Mouse (Mus musculus): Measurements from ENCODE around the gene Eps8l1.

Gene Eps8l1

DNA sequence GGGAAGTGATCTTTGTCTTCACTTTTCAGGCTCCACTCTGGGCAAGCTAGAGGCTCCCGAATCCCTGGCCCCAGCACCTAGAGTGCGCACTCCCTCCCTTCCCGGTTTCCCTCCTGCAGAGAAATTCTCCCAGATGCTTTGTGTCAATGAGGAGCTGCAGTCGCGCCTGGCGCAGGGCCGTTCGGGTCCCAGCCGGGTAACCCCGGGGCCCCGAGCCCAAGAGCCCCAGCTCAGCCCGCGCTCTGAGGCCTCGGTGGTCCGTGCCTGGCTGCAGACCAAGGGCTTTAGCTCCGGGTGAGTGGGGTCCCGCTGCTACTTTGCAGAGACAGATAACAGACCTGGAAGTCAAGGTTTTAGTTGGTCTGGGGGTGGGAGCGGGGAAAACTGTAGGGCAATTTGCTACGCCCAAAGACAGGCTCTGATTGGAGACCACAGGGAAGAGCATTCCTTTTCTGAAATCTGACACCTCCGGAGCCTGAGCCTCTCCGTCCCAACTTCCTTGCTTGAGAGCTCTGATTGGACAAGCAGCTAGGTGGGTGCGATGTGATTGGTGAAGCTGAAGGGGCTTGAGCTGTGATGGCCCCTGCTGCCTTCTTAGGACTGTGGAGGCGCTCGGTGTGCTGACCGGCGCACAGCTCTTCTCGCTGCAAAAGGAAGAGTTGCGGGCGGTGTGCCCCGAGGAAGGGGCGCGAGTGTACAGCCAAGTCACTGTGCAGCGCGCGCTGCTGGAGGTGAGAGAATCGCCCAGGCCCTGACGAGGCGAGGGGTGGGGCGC lies 17.7 kb downstream of the Eps8l1 start:
- DNase-seq (ENCODE audit: low spot score): peak; percentile 86

DNA sequence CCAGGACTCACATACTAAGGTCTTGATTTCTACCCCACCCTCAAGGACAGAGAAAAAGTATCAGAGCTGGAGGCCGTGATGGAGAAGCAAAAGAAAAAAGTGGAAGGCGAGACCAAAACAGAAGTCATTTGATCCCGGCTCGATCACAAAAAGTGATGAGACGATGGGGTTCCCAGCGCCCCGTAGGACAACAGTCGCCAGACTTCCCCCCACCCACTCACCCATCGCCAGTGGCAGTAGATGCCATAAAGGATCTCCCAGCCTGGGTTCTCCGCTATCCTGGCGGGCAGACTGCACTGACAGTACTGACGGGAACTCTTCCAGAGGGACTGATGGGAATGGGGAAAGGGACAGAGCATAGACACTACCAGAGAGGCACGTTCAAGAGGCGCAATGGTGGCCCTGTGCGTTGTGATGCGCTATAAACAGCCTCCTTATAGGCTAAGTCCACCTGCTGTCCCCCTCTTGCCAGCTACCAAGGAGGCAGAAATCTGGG lies 18.4 kb downstream of the Eps8l1 start:
- DNase-seq (ENCODE audit: low spot score): no peak

DNA sequence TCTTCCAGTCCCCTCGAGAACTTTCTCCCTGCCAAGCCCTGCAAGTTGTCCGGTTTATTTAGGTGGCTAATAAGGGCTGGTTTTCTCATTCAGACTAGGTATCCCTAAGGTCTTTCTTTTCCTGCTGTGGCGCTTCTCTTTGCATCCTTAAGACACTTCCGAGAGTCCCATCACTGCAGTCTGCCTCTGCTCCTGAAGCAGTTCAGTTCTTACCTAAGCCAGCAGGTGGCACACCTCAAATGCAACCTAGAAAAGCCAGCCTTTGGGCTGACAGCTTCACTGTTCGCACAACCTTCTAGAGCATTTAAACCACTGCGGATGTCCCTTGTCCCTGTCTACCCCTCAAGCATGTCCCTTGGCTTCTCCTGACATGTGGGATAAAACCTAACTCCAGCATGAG lies 19.2 kb downstream of the Eps8l1 start:
- DNase-seq (ENCODE audit: low spot score): no peak

DNA sequence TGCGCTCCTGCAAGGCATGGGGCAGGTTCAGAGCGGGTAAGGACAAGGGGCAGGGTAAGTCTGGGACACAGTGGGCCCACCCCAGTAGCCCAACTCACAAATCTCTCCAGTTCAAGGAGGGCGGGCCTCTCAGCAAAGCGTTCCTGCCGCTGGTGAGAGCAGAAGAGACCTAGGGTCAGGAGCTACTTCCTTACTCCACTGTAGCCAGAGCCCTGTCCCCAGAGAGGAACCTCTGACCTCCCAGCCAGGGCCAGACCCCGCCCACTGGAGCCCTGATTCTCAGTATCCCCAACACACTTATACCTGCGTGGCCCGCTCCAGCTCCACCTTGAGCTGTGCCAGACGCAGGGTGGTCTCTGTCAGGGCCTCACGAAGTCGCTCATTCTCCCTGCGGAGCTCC lies 21.8 kb downstream of the Eps8l1 start:
- DNase-seq (ENCODE audit: low spot score): no peak

DNA sequence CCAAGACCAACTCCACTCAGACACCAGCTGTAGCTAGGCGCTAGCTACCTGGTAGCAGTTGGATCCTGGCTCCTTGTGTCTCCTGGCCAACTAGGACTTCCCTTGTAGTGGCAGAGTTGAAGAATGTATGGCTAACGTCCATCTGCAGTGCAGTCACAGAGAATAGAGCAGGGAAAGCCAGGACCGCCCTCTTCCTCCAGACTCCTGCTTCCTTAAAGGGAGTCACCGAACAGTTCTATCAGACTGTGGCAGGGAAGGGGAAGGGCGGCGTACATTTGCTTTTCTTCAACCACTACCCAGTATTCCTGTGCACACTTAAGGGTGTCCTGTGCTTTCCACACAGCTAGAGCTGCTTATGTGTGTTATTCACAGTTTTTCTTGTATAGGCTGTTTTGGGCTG lies 30.8 kb downstream of the Eps8l1 start:
- DNase-seq (ENCODE audit: low spot score): no peak

DNA sequence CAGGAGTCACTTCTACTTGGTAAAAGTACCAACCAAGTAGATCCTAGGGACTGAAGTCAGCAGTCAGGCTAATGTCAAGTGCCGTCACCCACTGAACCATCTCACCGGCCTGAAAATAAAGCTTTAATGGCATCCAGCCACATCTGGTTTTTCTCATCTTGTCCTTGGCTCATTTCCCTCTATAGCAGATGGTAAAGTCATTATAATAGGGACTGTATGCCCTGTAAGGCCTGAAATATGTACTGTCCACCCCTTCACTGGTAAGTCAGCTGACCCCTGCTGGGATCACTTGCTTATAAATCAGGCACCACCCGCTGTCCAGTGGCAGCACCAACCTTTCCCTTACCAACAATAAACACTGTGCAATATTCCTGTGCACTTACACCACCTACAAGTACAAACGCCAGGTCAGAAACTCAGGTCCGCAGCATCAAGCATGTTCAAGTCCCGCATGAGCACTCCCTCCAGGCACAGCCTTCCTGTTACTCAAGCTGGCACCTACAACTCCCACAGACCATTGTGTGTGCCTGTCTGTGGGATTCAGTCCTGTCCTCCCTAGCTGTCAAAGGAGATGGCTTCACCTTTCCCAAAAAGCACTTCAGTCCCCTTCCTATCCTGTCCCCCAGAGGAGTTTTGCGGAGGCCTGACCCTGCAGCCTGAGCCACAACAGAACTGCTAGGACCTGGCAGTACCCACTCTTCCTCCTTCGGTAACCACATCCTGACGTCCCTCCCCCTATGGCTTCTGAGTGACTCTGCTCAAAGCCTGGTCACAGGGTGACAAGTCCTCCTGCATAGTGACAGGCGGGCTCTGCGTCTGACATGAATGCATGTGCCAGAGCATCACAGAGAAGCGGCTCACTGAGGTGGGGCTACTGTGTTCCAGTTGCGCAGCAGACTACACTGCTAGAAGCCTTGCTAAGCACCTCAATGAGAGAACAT lies 32.1 kb downstream of the Eps8l1 start:
- DNase-seq (ENCODE audit: low spot score): no peak

DNA sequence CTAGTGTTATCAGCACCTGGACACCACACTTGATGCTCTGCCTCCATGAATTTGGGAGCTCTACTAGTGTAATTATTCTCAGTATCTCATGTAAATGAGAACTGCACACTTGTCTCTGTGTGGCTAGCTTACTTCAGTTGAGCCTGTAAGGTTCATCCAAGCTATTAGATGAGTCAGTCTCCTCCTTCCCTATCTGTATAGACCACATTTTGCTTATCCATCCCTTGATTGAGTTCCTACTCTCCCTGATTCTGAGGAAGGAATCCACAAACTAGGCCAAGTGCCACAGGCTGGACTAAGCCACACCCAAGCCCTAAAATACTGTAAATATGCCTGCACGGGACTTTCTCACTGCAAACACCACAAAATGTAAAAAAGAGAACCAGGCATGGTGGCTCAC lies 33.5 kb downstream of the Eps8l1 start:
- no peak for DNase-seq (ENCODE audit: low spot score)

DNA sequence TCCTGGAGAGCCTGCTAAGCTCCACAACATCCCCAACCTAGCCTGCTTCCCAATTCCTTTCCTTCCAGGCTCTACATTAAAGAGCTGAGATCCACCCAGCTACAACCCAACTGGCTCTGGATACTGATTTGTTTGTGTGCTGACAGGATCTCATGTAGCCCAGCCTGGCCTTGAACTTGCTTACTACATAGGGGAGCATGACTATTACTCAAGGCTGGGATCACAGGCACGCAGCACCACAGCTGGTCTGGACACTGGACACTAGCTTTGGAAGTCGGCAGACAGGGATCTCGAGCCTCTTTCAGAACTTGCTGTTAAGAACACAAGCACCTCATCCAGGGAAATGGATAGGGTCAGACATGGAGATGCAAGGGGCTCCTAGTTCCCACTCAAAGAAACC lies 36.0 kb downstream of the Eps8l1 start:
- no peak for DNase-seq (ENCODE audit: low spot score)

DNA sequence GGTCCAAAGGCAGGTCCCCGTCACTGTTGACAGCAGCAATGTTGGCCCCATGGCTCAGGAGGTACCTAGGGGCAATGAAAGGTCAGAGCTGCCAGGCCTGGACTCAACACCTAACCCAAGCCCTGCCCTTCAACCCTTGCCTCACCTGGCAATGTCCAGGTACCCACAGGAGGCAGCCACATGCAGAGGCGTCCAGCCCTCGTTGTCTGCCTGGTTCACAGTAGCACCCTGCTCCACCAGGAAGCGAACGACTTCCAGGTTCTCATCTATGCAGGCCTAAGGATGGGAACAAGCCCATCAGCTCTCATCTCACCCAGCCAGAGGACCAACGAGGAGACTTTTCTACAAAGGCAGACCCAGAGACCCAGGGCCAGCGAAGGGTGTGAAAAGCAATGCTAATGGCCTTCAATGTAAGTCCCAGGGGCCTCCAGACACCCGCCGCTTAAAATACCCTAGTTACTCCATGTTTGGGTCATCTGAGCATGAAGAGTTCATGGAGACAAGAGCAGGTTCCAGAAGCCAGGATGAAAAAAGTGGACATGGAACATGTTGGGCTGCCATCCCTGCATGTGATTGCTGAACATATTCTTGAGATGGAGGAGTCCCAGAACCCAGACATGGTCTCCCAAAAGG lies 36.9 kb downstream of the Eps8l1 start:
- DNase-seq (ENCODE audit: low spot score): no peak

DNA sequence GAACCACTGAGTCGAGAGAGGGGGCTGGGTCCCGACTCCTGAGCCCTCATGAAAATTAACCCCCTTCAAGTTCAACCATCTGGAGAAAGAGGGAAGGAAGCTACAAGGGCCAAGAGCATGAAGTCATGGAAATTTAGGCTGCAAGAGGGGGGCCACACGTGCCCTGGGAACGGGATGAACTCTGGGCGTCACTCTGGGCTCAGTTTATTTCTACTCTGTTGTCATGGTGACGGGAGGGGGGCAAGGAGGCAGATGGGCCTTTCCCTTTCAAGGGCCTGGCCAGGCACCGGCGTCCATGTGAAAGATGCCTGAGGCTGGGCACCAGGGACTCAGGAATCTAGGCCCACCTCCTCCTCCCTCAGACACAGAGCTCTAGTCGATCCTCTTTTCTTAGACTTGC lies 37.8 kb downstream of the Eps8l1 start:
- DNase-seq (ENCODE audit: low spot score): no peak

DNA sequence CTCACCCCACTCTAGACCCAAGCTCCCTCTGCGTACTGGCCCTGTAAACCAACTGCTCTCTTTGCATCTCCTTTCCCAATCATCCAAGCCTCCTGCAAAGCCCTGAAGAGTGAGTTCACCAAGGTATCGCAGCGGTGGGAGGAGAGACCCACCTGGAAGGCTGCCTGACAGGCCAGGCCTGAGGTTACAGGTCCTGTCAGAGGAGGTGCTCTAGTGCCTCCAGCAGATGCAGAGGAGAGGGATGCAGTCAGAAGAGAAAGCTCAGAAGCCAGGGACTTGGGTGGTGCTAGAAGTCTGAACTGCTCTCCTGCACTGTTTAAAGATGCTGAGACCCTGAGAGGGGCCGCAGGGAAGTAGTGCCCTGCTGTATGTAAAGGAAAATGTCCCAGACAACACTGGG lies 38.6 kb downstream of the Eps8l1 start:
- DNase-seq (ENCODE audit: low spot score): no peak

DNA sequence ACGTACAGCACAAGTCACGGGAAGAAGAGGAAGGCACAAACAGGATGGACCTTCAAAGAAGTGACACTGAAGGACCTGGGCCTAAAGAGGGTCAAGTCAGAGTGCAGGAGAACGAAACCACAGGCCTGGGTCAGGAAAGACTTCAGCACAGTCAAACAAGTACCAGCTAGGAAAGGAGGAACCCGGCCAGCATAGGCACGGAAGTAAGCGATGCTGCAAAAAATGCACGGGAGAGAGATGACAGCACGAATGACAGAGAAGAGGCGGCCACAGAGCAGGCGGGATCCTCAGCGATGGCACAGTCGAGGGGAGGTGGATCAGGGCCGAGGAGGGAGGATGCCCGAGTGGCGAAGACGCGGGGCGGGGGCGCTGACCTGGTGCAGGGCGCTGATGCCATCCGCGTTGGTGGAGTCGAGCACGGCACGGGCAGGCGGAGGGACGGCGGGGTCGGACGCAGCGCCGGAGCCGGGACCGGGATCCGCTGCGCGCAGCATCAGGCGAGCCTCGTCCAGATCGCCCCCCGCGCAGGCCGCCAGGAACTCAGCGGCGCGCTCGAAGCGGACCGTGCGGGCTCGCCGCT lies 40.5 kb downstream of the Eps8l1 start:
- DNase-seq (ENCODE audit: low spot score): no peak

DNA sequence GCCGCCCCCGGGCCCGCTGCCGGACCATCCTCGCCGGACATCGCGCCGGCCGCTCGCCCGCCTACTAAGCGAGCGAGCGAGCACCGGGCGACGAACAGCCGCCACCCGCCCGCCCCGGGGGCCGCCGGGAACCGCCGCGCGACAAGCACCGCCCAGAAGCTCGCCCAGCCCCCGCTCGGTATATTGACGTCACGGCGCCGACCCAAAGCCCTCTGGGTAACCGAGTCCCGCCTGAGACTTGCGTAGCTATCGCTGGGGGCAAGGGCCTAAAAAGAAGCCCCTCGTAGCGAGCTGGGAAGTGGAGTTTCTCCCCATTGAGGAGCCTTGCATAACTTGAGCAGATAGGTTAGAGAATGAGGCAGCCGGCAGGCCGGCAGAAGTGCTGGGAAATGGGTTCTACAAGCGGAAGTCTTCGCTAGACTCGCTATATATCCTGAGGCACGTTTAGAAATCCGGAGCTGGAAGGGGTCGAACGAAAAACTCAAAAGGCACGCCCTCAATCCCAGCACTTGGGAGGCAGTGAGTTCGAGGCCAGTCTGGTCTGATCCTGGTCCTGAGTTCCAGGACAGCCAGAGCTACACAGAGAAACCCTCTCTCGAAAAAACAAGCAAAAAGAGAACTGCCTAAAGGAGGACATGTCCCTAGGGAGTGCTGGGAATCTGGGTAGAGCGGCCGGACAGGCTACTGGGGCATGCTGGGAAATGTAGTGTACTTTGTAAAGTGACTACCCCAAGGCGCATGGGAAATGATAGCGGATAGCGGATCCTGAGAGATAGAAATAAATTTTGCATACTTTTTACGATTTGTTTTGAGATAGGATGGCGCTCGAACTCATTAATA lies 41.3 kb downstream of the Eps8l1 start, which contains the start of gene Ppp1r12c:
Gene Ppp1r12c (minus strand): TSS at position 123 of the 840 bp plus-strand sequence.
- DNase-seq (ENCODE audit: low spot score): peak; percentile 89

DNA sequence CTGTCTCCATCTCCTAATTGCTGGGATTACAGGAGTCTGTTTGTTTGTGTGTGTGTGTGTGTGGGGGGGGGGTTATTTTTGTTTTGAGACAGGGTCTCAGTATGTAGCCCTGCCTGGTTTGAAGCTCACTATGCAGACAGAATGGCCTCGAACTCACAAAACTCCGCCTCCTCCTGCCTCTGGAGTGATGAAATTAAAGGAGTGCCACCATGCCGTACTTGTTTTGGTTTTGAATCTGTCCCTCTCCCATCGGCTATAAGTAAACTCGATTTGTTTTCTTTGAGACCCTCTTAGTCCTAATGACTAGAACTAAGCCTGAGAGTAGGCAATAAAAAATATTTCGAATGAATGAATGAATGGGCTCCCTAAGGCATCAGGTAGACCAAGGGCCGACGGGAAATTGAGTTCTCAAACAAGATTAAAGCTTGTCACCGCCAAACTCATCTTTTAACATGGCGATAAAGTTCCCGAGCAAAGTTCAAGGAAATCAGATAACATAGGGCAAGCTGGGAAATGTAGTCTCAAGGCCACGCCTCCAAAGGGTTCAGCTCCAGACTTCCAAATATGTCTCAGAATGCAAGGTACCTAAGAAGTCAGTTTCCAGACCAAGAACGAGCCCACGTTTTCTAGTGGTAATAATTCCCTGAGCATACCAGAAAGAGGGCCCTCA lies 42.1 kb downstream of the Eps8l1 start:
- peak; percentile 40 for DNase-seq (ENCODE audit: low spot score)

DNA sequence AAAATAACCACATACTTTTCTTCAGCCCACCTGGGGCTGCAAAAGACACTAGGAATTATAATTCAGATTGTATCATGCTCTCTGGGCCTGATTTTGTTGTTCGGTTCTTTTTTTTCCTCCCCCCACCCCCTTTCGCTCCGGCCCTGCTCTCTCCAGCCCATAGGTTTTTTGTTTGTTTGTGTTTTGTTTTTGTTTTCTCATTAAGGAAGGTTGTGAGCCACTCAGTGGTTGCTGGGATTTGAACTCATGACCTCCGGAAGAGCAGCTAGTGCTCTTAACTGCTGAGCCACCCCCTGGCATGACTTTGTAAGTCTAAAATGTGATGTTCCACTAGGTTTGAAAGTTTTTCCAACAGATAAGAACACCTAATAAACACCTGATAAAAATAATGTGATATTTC lies 42.6 kb downstream of the Eps8l1 start:
- DNase-seq (ENCODE audit: low spot score): no peak

DNA sequence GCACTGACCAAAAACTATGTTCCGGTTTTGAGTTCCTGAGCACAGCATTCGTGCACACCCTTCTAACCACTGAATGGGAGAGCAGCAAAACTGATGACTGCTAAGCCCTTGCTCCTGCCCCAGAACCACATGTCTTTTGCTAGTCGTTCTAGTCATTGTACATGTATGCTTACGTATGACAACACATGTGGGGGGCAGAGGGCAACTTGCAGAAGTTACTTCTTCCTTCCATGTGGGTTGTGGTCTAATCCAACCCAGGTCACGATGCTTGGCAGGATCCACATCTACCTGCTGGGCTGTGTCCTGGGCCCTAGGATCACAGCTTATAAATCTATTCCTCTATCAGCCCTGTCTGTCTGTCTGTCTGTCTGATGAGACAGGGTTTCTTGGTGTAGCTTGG lies 43.4 kb downstream of the Eps8l1 start:
- no peak for DNase-seq (ENCODE audit: low spot score)

DNA sequence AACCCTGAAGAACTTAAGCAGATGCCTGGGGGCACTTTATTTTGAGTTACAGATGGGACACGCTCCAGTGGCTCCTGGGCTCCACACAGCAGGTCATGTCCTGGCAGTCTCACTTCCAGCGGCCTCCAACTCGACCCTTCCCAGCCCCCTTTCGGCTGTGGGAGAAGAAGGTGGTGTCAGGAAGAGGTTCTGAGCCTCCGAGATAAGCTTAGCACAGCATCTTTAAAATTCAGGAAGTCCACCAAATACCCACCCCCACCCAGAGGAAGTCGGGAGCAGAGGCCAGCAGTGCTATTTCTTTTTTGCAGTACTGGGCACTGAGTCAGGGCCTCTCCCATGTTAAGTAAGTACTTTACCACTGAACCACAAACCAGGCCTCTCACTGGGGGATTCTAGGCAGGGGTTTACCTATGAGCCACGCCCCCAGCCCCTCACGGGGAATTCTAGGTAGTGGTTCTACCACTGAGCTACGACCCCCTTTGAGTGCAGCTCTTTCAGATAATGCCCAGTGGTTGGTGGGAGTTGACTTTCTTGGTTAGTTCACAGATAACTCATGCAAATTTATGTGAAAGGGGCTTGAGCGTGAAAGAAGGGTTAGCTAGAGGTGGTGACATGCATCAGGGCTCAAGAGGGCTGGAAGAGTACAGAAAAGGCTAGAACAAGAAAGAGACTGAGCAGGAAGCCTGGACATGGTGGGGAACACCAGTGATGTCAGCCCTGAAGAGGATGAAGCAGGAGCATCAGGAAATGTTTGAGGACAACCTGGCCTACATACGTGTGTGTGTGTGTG lies 44.4 kb downstream of the Eps8l1 start:
- DNase-seq (ENCODE audit: low spot score): no peak

DNA sequence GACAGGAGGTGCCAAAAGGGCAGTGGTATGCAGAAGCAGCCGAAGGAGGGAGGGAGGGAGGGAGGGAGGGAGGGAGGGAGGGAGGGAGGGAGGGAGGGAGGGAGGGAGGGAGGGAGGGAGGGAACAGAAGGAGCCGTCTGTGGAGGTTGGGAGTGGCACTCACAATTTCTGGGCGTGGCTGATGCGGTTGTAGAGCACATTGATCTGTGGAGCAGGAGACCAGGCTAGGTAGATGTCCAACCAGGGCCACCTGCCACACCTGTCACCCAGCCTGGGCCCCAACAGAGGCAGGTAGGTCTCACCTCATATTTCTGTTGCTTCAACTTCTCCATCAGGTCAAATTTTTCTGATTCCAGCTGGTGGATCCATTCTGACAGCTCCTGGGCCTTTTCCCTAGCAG lies 46.7 kb downstream of the Eps8l1 start:
- no peak for DNase-seq (ENCODE audit: low spot score)

DNA sequence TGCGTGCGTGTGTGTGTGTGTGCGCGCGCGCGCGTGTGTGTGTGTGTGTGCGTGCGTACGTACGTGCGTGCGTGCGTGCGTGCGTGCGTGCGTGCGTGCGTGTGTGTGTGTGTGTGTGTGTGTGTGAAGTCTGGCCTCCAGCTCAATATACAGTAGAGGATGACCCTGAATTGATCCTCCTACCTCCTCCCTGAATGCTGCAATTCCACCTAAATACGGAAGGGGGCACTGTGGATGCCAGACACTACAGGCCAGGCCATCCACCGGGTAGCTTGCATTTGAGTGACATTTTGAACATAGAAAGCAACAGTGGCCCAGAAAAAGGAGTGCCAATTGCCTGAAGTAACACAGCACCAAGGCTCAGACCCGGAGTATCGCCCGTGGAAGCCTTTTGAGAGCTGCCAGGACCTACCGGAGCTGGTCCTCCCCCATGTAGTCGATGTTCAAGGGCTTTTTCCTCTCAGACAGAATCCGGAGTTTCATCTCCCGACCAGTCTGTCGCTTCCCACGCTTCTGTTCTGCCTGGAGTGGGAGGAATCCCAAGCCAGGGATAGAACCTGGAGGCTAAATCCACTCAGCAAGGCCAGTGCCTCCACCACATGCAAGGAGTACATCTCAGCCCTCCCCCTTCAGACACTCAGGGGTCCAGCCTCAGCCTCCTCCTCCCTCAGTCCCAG lies 47.7 kb downstream of the Eps8l1 start:
- no peak for DNase-seq (ENCODE audit: low spot score)
